Mouse (Mus musculus): ENCODE data around the gene Ssbp2. TPM values are rescaled to one million over a fixed set of nuclear protein-coding genes. Genes with fewer than 3 reads are reported as not detected.

The Ssbp2 gene
- 7.2 and 8.9 TPM in 2 replicates for polyA plus RNA-seq (2012; rRNA removed)

DNA sequence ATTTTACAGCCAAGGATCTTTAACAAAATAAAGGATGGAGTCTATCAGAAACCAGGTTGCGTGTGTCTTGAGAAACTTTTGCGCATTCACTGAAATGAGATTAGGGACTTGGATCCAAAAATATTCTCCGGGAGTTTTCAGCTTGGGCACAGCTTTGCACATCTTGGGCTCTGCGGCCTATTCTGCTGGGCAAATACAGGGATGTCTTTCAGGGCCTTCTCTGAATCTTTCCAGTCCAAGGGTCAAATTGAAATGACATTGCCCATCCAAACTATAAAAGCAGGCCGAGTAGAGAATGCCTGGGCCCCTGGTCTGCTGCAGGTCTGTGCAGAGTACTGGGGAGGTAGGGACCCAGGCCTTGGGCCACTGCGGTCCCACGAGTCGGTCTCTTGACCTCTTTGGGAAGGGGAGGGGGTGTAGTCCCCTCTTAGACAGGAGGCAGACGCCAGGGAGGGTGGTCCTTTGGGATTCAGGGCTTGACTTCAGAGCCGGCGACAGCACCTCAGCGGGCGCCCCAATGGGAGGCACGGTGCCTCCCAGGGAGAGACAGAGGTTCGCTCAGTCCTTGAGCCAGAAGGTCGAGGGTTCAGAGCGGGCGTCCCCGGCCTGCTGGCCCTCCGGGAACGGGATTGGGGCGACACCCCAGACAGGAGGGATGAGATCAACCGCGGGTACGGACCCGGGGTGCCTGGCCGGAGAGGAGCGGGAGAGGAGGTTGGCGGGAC is at the start of gene Ssbp2:
TSS of gene Ssbp2 (plus strand) at position 388 of the 725 bp plus-strand sequence.
- no peaks in the 10 kb centered on the region for H3K36me3 ChIP-seq (ENCODE audit: control insufficient read depth, insufficient read depth, low read length)

DNA sequence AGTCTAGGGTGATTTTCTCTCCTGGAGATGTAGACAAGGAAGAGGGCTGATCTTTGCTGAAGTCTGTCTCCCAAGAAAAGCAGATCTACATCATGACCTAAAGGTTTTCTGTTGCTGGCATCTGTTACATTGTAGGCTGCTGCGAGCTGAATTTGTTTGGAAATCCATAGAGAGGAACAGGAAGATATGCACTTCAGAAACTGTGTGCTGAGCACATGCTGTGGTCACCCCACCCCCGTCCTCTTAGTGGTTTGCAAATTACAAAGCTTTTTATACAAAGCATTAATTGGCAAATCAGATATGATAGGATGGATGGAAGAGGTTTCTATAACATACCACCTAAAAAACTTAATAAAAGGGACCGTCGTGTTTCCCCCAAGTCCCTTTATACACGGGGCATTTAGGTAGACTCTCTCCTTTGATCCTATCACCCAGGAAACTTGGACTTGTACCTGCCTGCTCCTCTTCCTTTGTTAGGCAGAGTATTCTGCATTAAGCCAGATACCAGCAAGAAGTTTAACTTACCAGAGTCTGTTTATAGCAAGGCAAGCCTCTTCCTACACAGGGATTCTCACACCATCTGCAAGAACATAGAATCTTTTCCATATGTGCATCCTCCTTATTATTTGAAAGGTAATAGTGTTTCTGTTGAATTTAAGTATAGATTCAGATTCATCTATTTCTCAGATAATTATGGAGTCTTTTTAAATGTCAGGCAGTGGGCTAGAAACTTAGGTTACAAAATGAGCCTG is 46.2 kb upstream of the Ssbp2 start:
- TF ChIP-seq CTCF (IDR thresholded peaks at IDR 0.05; ENCODE audit: extremely low read depth, insufficient read depth, insufficient read length, insufficient replicate concordance): no peak
- TF ChIP-seq POLR2A (IDR thresholded peaks at IDR 0.05; ENCODE audit: low read depth, low read length): no peak
- H3K36me3 ChIP-seq (ENCODE audit: control insufficient read depth, insufficient read depth, low read length): no peaks in the 10 kb centered on the region
- H3K27me3 ChIP-seq (ENCODE audit: control insufficient read depth, insufficient read depth, low read length): no peaks in the 10 kb centered on the region
- H3K27ac ChIP-seq (ENCODE audit: insufficient read depth, low read length): no peak overlapping the region
- H3K4me1 ChIP-seq (ENCODE audit: control insufficient read depth, insufficient read depth, insufficient read length): no peaks in the 10 kb centered on the region
- DNase-seq (ENCODE audit: low read depth in 1 of 2, low spot score in 2 of 2): no peak
- WGBS: 55% methylated on average over 5 of the region's 5 CpGs
- no peak overlapping the region for H3K4me3 ChIP-seq (ENCODE audit: extremely low read depth, insufficient read depth, insufficient read length)

More for the DNA sequence above, at the start of gene Ssbp2:
- peak within 1 kb of the TSS; percentile 97 for H3K4me3 ChIP-seq (ENCODE audit: extremely low read depth, insufficient read depth, insufficient read length)
- H3K27me3 ChIP-seq (ENCODE audit: control insufficient read depth, insufficient read depth, low read length): peaks cover 10% of the 10 kb centered on the region
- DNase-seq (ENCODE audit: low read depth in 1 of 2, low spot score in 2 of 2): no peak
- H3K4me1 ChIP-seq (ENCODE audit: control insufficient read depth, insufficient read depth, insufficient read length): no peaks in the 10 kb centered on the region; the same call in 1 of the 2 replicates
- 14% methylated on average over 29 of the region's 29 CpGs for WGBS
- H3K27ac ChIP-seq (ENCODE audit: insufficient read depth, low read length): peak within 1 kb of the TSS; percentile 82
- TF ChIP-seq CTCF (IDR thresholded peaks at IDR 0.05; ENCODE audit: extremely low read depth, insufficient read depth, insufficient read length, insufficient replicate concordance) (no peak), POLR2A (IDR thresholded peaks at IDR 0.05; ENCODE audit: low read depth, low read length) (no peak; the same call in 1 of the 2 replicates)

DNA sequence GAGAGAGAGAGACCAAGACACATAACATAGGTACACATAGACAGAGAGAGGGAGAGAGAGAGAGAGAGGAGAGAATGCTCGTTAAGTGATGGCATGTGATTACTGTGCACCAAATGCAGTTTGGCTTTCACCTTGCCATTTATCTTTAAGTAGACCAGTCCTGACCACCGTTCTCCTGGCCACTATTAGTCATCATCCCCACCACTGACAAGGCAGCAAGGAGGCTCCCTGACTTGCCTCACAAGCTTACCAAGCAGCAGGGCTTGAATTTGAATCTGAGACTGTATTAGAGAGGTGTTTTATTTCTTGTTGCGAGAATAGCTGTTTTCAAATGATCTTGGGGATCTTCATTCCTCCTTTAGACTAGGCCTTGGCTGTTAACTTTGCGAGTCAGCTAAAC is 44.2 kb upstream of the Ssbp2 start:
- no peaks in the 10 kb centered on the region for H3K36me3 ChIP-seq (ENCODE audit: control insufficient read depth, insufficient read depth, low read length)
- no peaks in the 10 kb centered on the region for H3K27me3 ChIP-seq (ENCODE audit: control insufficient read depth, insufficient read depth, low read length)
- DNase-seq (ENCODE audit: low read depth in 1 of 2, low spot score in 2 of 2): no peak
- no peaks in the 10 kb centered on the region for H3K4me1 ChIP-seq (ENCODE audit: control insufficient read depth, insufficient read depth, insufficient read length)
- no peak overlapping the region for H3K27ac ChIP-seq (ENCODE audit: insufficient read depth, low read length)
- WGBS: 84% methylated on average over 4 of the region's 4 CpGs
- no peak overlapping the region for H3K4me3 ChIP-seq (ENCODE audit: extremely low read depth, insufficient read depth, insufficient read length)
- TF ChIP-seq POLR2A (IDR thresholded peaks at IDR 0.05; ENCODE audit: low read depth, low read length) (no peak), CTCF (IDR thresholded peaks at IDR 0.05; ENCODE audit: extremely low read depth, insufficient read depth, insufficient read length, insufficient replicate concordance) (no peak)

DNA sequence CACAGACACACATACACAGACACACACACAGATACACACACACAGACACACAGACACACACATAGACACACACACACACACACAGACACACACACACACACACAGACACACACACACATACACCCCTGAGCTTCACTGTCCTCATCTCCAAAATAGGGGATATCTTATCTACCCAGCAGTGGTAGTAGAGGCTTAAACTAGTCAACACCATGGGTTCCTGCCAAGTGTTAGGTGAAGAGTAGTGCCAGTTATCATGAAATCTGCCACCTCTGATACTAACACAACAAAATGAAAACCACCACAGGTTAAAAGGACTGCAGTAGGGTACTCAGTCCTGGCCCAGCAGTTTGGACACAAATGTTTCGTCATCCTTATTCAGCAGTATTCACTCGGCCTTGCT is 43.4 kb upstream of the Ssbp2 start:
- H3K27ac ChIP-seq (ENCODE audit: insufficient read depth, low read length): no peak overlapping the region
- no peaks in the 10 kb centered on the region for H3K36me3 ChIP-seq (ENCODE audit: control insufficient read depth, insufficient read depth, low read length)
- no peaks in the 10 kb centered on the region; the same call in 1 of the 2 replicates for H3K4me1 ChIP-seq (ENCODE audit: control insufficient read depth, insufficient read depth, insufficient read length)
- DNase-seq (ENCODE audit: low read depth in 1 of 2, low spot score in 2 of 2): no peak
- no peaks in the 10 kb centered on the region for H3K27me3 ChIP-seq (ENCODE audit: control insufficient read depth, insufficient read depth, low read length)
- H3K4me3 ChIP-seq (ENCODE audit: extremely low read depth, insufficient read depth, insufficient read length): no peak overlapping the region
- 84% methylated on average over 2 of the region's 2 CpGs for WGBS
- TF ChIP-seq POLR2A (IDR thresholded peaks at IDR 0.05; ENCODE audit: low read depth, low read length) (no peak), CTCF (IDR thresholded peaks at IDR 0.05; ENCODE audit: extremely low read depth, insufficient read depth, insufficient read length, insufficient replicate concordance) (no peak)

DNA sequence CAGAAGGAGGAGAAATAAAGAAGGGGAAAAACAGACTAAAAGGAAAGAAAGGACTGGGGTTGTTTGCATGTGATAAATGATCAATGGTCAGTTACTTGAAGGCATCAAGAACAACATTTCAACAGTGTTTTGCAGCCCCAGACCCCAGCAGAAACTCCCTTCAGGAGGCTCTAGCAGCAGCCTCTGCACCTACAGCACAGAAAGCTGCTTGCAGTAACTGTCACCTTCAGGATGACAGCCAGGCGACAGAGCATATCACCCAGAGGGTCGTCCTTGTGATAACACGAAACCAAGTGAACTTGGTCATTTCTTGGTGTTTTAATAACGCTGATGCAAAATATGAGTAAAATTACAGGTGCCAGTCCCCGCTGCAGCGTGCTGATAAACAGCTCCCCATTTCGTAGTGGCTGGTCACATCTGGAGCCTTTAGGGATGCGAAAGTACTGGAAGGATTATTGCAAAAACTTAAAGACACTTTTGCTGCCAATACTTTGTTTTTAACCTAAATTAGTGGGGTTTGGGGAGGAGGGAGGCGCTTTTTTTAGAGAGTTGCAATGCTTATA is 38.6 kb upstream of the Ssbp2 start:
- DNase-seq (ENCODE audit: low read depth in 1 of 2, low spot score in 2 of 2): no peak
- 20% methylated on average over 9 of the region's 9 CpGs for WGBS
- H3K36me3 ChIP-seq (ENCODE audit: control insufficient read depth, insufficient read depth, low read length): no peaks in the 10 kb centered on the region
- H3K27ac ChIP-seq (ENCODE audit: insufficient read depth, low read length): no peak overlapping the region
- no peaks in the 10 kb centered on the region for H3K27me3 ChIP-seq (ENCODE audit: control insufficient read depth, insufficient read depth, low read length)
- H3K4me3 ChIP-seq (ENCODE audit: extremely low read depth, insufficient read depth, insufficient read length): no peak overlapping the region
- no peak for TF ChIP-seq CTCF (IDR thresholded peaks at IDR 0.05; ENCODE audit: extremely low read depth, insufficient read depth, insufficient read length, insufficient replicate concordance)
- TF ChIP-seq POLR2A (IDR thresholded peaks at IDR 0.05; ENCODE audit: low read depth, low read length): no peak
- no peaks in the 10 kb centered on the region; the same call in 1 of the 2 replicates for H3K4me1 ChIP-seq (ENCODE audit: control insufficient read depth, insufficient read depth, insufficient read length)

DNA sequence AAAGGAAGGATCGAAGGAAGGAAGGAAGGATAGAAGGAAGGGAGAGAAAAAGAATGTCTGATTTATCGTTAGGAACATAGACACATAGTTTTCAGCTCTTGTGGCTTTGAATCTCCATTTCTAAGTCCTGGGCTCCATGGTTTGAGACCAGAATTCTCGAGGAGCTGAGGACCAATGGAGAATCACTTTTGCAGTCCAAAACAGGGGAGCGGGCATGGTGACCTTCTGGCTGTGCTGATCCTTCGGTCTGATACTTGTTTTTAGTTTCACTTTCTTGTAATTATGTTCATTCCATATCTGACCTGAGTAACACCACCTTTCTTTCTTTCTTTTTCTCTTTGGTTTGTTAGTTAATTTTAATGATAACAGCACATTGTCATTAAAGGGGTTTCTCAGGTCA is 29.2 kb upstream of the Ssbp2 start:
- Histone ChIP-seq H3K4me3 (ENCODE audit: extremely low read depth, insufficient read depth, insufficient read length) (peak overlapping the region; percentile 42; the same call in 1 of the 2 replicates), H3K4me1 (ENCODE audit: control insufficient read depth, insufficient read depth, insufficient read length) (no peaks in the 10 kb centered on the region), H3K36me3 (ENCODE audit: control insufficient read depth, insufficient read depth, low read length) (no peaks in the 10 kb centered on the region), H3K27ac (ENCODE audit: insufficient read depth, low read length) (no peak overlapping the region), H3K27me3 (ENCODE audit: control insufficient read depth, insufficient read depth, low read length) (no peaks in the 10 kb centered on the region)
- no peak for TF ChIP-seq CTCF (IDR thresholded peaks at IDR 0.05; ENCODE audit: extremely low read depth, insufficient read depth, insufficient read length, insufficient replicate concordance)
- TF ChIP-seq POLR2A (IDR thresholded peaks at IDR 0.05; ENCODE audit: low read depth, low read length): no peak
- WGBS: 19% methylated on average over 5 of the region's 5 CpGs
- no peak for DNase-seq (ENCODE audit: low read depth in 1 of 2, low spot score in 2 of 2)

All from spleen, adult 2 months (tissue).